Mouse (Mus musculus): Measurements from ENCODE around the gene Smyd3. TPM values are rescaled to one million over a fixed set of nuclear protein-coding genes. Genes with fewer than 3 reads are reported as not detected.
A peak's percentile ranks its signal among the peaks of the same experiment; 100 is the strongest.

Smyd3 gene
- total RNA-seq, 2 experiments from 2014 or later: 5.1 to 5.8 TPM

DNA sequence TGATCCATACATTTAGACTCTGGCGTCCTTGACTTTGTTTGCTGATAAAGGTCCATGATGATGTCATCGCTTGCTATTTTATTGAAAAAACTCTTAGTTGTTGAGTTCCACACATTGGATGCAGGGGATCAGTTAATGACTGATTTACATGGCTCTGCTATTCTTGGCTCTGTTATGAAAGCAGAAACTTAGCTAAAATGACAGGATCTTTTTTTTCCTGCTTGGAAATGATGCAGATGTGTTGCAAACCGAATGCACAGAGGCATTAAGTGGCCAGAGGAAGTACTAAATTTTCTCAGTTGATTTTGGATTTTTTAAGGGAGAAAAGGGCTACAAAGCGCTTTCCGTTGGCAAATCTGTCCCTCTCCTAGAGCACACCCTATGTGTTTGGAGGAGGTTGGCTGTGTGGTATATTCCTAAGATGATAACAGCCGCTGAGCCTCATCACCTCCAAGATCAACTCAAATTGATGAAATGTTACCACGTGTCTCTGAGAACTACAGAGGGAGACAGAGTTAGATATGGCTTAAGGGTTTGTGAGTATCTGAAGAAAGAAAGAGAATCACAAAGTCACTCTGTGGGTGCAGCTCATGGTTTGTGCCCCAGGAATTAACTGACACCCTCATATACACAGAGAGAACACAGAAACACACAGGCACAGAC is 402.9 kb downstream of the Smyd3 start:
- DNase-seq: no peak
- no peak overlapping the region for H3K27ac ChIP-seq
- H3K4me3 ChIP-seq: no peak overlapping the region
- intact Hi-C loops (cut with DNase I): no loop called here
- no peak for TF ChIP-seq CTCF (IDR thresholded peaks at IDR 0.05)

DNA sequence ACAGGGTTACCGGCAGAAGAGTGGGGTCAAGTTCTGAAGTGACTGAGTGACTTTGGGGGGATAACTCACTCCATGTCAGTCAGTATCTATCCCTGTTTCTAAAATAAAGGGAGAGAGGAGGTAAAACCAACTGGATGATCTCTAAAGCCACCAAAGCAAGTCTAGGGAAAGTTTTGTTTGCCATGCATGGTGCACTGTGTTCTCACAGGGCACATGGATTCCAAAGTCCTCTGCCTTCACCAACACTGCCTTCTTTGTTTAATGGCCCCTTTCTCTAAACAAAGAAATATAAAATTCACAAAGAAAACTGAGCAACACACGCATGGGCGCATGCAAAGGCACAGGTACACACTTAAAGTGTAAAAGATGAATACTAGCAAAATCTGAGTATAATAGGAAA is 403.5 kb downstream of the Smyd3 start:
- no peak for DNase-seq
- intact Hi-C loops (cut with DNase I): no loop called here
- TF ChIP-seq CTCF (IDR thresholded peaks at IDR 0.05): no peak

DNA sequence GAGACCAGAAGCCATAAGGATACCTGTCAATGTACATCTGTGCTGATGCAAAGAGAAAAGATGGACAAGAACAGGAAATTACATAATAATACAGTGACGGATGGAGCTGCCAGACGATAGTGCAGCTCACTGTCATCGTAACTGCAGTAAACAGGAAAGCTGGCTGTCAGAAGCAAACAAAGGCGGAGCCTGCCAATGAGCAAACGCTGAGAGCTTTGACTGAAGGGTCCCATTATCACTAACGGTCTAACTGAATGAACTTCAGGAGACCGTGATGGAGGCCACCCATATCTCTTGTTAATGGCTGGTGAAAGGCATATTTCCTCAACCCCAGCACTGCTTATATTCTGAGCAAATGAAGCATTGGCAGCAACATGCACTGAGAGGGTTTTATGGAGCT is 409.1 kb downstream of the Smyd3 start:
- intact Hi-C loops (cut with DNase I): no loop called here
- no peak for TF ChIP-seq CTCF (IDR thresholded peaks at IDR 0.05)
- Histone ChIP-seq H3K27ac (no peak overlapping the region), H3K4me3 (no peak overlapping the region)
- DNase-seq: no peak

More for the DNA sequence above, 403.5 kb downstream of the Smyd3 start:
- H3K27ac ChIP-seq: no peak overlapping the region
- no peak overlapping the region for H3K4me3 ChIP-seq

DNA sequence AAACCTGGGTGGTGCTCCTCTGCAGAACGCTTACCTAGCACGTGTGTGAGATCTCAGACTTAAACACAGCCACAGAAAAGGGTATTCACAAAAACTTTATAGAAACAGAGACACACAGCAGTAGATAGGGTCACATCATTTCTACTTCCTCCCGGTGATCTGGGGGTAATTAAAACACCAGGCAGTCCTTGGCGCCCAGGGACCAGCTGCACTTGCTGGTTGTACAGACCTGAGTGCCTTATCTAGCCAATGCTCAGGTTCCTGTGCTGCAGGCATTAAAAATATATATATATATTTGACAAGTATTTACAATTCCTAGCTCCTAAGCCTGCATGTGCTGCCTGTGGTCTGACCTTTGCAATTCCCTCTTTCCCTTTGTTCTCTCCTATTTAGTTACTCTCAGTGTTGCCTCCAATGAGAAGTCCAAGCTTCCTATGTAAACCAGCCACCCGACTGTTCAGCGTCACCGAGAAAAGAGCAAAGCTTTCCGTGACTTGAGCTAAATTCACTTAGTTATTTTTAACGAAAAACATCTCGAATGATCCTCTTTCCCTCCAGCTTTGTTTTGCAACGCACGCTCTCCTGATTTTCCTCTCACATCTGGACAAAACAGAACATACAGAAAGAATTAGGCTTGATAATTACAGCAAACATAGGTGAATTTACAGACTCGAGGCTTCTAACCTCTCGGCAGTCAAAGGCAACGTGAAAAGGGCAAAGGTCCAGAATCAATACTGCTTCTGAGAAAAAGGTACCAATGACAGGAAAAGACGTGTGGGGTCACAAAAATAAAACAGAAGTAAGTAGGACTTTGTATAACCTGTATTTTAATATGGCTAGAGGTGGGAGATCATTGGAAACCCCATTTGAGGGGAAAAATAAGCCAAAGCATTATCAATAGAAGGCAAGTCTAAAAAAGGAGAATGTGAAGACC is 409.8 kb downstream of the Smyd3 start:
- Histone ChIP-seq H3K4me3 (no peak overlapping the region), H3K27ac (no peak overlapping the region)
- intact Hi-C loops (cut with DNase I): no loop called here
- DNase-seq: no peak
- TF ChIP-seq CTCF (IDR thresholded peaks at IDR 0.05): no peak

DNA sequence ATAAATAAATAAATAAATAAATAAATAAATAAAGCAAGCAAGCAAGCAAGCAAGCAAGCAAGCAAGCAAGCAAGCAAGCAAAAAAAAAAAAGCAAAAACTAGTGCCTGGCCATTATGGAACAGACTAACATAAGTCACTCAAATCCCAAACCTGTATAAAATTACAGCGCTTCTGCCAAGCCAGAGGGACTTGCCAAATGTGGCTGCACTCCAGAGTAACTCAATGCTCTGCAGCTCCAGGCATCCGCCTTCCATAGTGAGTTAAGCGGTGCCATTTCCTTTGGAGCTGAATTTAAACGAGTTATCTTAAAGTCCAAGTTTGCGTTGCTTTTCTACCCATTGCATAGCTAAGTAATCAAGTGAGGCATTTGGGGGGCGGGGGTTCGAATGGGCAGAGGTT is 410.6 kb downstream of the Smyd3 start:
- intact Hi-C loops (cut with DNase I): no loop called here
- DNase-seq: peak; percentile 81
- no peak overlapping the region for H3K27ac ChIP-seq
- no peak overlapping the region for H3K4me3 ChIP-seq
- no peak for TF ChIP-seq CTCF (IDR thresholded peaks at IDR 0.05)

DNA sequence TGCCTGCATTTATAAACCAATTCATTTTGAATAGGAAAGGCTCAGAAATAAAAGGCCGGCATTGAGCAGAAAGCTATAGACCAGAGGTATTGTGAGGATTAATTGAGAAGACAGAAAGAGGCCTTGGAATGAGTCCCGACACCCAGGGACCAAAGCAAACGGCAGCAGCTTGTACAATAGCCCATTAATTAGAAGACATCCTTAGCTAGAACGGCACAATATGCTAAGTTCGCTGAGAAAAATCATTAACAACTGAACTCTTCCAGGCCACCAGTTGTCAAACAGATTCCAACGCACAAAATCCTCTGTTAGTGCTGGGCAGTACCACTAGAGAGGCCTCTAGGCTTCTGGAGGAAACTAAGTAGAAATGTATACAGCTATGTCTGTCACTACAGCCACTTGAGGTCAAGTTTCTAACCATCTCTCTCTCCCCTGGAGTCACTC is 411.1 kb downstream of the Smyd3 start:
- TF ChIP-seq CTCF (IDR thresholded peaks at IDR 0.05): no peak
- Histone ChIP-seq H3K4me3 (no peak overlapping the region), H3K27ac (no peak overlapping the region)
- DNase-seq: no peak
- intact Hi-C loops (cut with DNase I): no loop called here

DNA sequence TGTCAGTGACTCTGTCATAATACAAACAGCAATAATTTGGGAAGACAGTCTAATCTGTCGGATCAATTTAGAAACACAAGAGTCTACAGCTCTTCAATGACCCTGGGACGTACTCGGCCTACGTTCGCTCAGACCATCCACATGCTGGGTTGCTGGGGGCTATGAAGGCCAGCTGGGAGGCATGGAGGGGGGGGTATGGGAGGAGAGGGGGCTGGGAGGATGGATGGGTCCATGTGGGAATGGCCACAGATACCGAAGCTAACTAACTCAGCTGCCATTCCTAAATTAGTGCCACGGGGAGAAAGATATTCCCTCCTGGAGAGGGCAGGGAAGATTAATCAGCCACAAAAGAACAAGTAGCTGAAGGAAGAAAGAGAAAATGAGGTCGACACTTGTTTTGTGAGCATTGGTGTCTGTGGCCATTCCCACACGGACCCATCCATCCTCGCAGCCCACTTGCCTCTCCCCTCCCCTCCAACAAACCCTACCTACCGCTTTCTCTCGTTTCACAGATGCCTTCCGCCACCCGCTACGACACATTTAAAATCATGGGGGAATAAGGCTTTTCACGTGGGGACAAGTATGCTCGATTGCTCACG is 411.6 kb downstream of the Smyd3 start:
- no peak overlapping the region for H3K4me3 ChIP-seq
- intact Hi-C loops (cut with DNase I): no loop called here
- TF ChIP-seq CTCF (IDR thresholded peaks at IDR 0.05): no peak
- no peak overlapping the region for H3K27ac ChIP-seq
- no peak for DNase-seq

DNA sequence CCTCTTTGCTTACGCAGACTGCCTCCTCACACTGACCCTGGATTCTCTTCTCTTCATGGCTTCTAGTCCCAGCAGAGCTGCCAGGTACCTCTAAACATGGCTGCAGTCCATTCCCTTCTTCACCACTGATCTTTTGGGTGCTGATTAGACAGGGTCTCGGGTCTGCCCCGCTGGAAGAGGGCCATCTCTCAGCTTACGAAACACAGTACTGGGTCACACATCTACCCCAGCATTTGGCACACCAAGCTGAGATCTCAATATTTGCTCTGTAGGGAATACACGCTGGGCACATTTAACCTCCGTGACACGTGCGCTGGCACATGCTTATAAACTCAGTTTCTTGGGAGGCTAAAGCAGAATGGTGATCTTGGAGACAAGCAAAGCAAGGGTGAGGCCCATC is 413.4 kb downstream of the Smyd3 start:
- intact Hi-C loops (cut with DNase I): no loop called here
- no peak for TF ChIP-seq CTCF (IDR thresholded peaks at IDR 0.05)
- no peak for DNase-seq
- H3K4me3 ChIP-seq: no peak overlapping the region
- H3K27ac ChIP-seq: no peak overlapping the region

DNA sequence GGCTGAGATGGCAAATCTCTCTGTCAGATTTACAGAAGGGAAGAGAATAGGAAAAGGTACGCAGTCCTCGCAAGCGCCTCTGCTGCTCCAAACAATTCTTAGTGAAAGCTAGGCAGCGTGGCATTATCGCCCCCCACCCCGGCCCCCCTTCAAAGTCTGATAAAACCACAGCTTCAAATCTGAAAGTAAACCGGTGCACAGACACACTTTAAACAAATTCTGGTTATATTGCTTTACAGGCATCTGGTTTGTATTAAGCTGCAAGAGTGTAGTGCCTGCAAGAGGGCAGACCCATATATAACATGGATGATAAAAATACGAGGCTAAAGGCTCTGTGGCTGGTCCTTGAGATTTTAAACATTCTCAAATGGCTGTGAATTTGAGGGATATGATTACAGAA is 420.8 kb downstream of the Smyd3 start:
- Histone ChIP-seq H3K27ac (no peak overlapping the region), H3K4me3 (no peak overlapping the region)
- DNase-seq: no peak
- intact Hi-C loops (cut with DNase I): no loop called here
- TF ChIP-seq CTCF (IDR thresholded peaks at IDR 0.05): no peak

DNA sequence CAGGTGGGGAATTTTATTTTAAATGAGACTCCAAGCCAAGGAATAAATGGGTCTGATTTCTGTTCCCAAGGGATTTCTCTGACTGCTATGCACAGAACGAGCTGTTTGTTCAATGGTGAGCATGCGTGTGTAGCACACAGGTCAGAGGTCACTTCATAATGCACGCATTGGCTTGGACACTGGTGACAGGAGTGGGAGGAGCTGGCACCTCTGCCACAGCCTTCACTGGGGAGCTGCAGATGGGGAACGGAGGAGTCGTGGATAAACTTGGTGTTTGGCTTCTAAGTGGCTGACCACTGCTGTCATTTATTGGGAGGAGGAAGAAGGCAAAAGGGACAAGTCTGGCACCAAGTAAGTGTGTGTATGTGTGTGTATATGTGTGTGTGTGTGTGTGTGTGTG is 421.5 kb downstream of the Smyd3 start:
- no peak for TF ChIP-seq CTCF (IDR thresholded peaks at IDR 0.05)
- Histone ChIP-seq H3K27ac (no peak overlapping the region), H3K4me3 (no peak overlapping the region)
- intact Hi-C loops (cut with DNase I): no loop called here
- no peak for DNase-seq

DNA sequence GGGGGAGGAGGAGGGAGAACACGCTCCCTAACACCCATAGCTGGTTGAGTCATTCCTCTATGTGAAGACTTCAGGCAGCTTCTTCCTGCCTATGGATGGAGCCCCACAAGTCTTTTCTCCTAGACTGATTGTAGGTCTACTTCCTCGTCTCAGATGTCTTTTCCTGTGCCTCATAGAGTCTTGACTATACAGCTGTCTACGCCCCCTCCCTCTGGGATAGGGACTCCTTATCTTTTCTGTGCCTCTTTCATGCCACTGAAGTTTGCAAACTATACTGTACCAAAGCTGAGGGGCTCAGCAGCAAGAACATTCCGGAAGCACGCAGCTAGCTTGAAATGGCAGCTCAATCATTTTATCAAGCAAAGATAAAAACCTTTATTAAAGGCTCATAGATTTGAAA is 428.7 kb downstream of the Smyd3 start:
- no peak for DNase-seq
- no peak overlapping the region for H3K4me3 ChIP-seq
- no peak for TF ChIP-seq CTCF (IDR thresholded peaks at IDR 0.05)
- intact Hi-C loops (cut with DNase I): no loop called here
- H3K27ac ChIP-seq: no peak overlapping the region

DNA sequence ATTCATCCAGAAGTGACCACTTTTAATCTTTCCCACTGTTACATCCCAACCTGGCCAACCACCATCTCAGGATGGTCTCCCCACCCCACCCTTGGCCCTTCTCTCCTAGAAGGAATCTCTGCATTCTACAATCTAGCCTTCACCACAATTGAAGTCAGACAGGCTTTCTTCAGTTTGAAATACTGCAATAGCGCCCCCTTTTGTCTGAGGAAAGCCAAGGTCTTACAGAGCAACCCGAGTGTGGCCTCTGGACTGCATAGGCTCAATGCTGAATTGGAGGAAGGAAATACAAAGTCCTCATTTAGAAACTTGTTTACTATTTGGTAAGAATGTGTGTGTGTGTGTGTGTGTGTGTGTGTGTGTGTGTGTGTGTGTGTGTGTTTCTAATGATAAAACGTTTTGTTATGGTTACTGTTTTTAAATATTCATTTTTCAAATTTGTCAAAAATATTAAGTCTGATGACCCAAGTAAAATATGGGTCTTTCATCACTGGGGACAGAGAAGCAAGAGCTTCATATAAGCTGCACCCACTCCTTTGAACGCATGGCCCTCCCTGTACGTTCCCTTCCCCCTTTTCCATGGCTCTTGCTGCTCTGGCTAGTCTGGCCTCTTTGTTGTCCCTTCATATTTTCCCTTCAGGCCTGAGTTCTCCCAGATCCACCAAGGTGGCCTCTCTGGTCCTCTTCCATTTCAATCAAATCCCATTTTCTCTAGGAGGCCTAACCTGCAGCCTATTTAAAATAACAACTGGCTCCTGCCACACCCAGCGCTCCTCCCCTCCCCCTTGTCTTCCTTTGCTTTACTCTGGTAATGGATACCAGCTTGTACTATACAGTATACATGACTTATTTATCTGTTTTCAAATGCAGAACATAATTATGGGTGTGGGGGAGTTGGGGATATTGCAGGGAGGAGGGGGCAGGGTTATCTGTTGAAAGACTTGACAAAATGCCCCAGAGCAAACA is 430.5 kb downstream of the Smyd3 start:
- intact Hi-C loops (cut with DNase I): no loop called here
- peak; percentile 42 for TF ChIP-seq CTCF (IDR thresholded peaks at IDR 0.05)
- H3K4me3 ChIP-seq: no peak overlapping the region
- H3K27ac ChIP-seq: no peak overlapping the region
- no peak for DNase-seq

Data from gastrocnemius, adult 2 months (tissue).